Mouse (Mus musculus) lung, embryonic 16.5 days (tissue): ENCODE measurements around the gene CN725425. TPM values are rescaled to one million over a fixed set of nuclear protein-coding genes. Genes with fewer than 3 reads are reported as not detected.

Source experiments
- ATAC-seq: fragments of 200-750 bp; cut with Nextera tagmentation; 2 replicates; pipeline ENCODE4 v1.8.0; 2017; ENCODE audit warnings: low read depth, mild to moderate bottlenecking, moderate library complexity
- H3K27ac ChIP-seq: fragments of 300-500 bp; sonication (generic); 2 replicates; pipeline ENCODE4 v1.5.1; 2014; ENCODE audit warnings: mild to moderate bottlenecking, control low read depth, low read length
- H3K27me3 ChIP-seq: fragments of 300-500 bp; sonication (generic); 2 replicates; pipeline ENCODE4 v1.6.1; 2014; ENCODE audit warnings: low read depth, low read length, mixed read lengths; ENCODE audit not compliant: control insufficient read depth, insufficient read depth
- H3K36me3 ChIP-seq: fragments of 300-500 bp; sonication (generic); 2 replicates; pipeline ENCODE4 v1.6.1; 2014; ENCODE audit warnings: low read length; ENCODE audit not compliant: control insufficient read depth, insufficient read depth
- H3K4me1 ChIP-seq: fragments of 300-500 bp; sonication (generic); replicated peaks from 2 replicates; pipeline ENCODE4 v1.6.1; 2014; ENCODE audit warnings: low read length, mixed read lengths; ENCODE audit not compliant: control insufficient read depth, insufficient read depth
- H3K4me2 ChIP-seq: fragments of 300-500 bp; sonication (generic); 2 replicates; pipeline ENCODE4 v1.6.1; 2014; ENCODE audit warnings: low read depth, low read length, control low read depth
- H3K4me3 ChIP-seq: fragments of 300-500 bp; sonication (generic); 2 replicates; pipeline ENCODE4 v1.5.1; 2014; ENCODE audit warnings: mild to moderate bottlenecking, low read length, control low read depth
- H3K9ac ChIP-seq: fragments of 300-500 bp; sonication (generic); 2 replicates; pipeline ENCODE4 v1.6.1; 2014; ENCODE audit warnings: low read length, control low read depth
- H3K9me3 ChIP-seq: fragments of 300-500 bp; sonication (generic); 2 replicates; pipeline ENCODE4 v1.6.1; 2016; ENCODE audit warnings: low read length; ENCODE audit not compliant: control insufficient read depth
- WGBS: fragments of 180-500 bp; shearing (Covaris S2); extraction: QIAGEN DNeasy Blood & Tissue Kit; methylation state at CpG from one replicate; pipeline ENCODE4 v1.1.7; 2014; 5-methylcytosine and 5-hydroxymethylcytosine counted together
- polyA plus RNA-seq: library from polyadenylated mRNA; unstranded; fragments of >200 nt; fragmentation: Nextera tagmentation; extraction: Ambion mirVana; gene quantifications from 2 replicates; pipeline ENCODE4 v1.2.1, GENCODE M21; 2015

CN725425 gene
- polyA plus RNA-seq, 1 experiment from 2014 or later = not detected

DNA sequence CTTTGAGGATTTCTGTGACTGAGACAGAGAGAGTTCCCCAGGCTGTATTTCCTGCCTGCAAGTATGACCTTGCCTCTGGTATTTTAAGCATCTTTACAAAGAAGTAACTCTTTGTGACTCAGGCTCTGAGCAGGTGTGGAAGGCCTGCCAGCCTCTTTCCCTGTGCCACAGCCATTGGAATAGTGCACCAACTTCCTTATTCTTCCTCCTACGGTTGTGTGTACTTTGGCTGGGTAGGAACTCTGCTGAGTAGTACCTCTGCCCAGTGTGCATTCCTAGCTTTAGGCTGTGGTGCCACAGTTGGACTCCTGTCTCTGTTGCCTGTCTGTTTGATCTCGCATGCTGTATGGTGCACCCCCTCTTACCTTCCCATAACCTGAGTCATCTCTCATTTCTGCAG lies 56.0 kb downstream of the CN725425 start:
- peak; percentile 87 for ATAC-seq
- H3K27ac ChIP-seq = peak overlapping the region; percentile 34
- H3K9me3 ChIP-seq = no peaks in the 10 kb centered on the region
- no peak overlapping the region for H3K4me3 ChIP-seq
- no peak overlapping the region for H3K4me2 ChIP-seq
- H3K4me1 ChIP-seq = 0 out of 2 replicates have a peak, but pooled peaks cover 2% of the 10 kb centered on the region
- H3K27me3 ChIP-seq = no peaks in the 10 kb centered on the region
- H3K9ac ChIP-seq = no peak overlapping the region
- WGBS = 68% methylated on average over 2 of the region's 2 CpGs
- H3K36me3 ChIP-seq = no peaks in the 10 kb centered on the region

DNA sequence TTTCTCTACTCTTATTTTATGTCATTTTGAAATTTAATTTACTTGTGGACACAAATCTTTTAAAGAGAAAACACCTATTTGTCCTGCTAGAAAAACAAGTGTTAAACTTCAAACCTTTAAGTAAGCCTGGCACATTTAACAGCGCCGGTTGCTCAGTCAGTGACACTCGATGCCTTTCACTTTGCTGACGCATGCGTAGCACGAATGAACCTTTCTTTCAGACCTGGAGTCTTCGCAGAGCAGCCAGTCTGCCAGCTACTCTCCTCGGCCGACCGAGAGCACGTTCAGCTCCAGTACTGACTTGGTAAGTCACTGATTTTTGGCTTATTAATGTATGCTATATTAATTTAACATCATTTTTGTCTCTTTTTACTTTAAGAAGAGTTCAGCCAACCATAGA lies 57.8 kb downstream of the CN725425 start:
- H3K4me3 ChIP-seq = no peak overlapping the region
- ATAC-seq = no peak
- WGBS = 51% methylated on average over 11 of the region's 11 CpGs

DNA sequence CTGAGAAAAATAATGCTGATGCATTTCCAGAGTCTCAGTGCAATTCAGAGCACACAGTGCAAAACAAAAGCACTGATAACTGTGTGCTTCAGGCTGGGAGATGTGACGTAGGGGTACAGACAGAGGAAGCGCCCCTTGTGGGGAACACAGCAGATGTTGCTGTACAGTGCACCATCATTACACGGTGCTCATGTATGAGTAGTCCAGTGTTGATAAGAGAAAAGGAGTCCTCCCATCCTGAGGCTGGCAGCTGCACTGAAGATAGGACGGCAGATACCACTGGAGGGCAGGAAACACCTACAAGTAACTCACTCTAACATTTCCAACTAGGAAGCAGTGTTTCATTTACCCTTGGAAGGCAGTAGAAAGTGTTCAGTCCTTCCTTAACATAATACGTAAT lies 61.3 kb downstream of the CN725425 start:
- no peaks in the 10 kb centered on the region for H3K27me3 ChIP-seq
- H3K4me3 ChIP-seq = no peak overlapping the region
- no peak overlapping the region for H3K4me2 ChIP-seq
- ATAC-seq = no peak
- no peak overlapping the region for H3K9ac ChIP-seq
- 55% methylated on average over 5 of the region's 5 CpGs for WGBS
- H3K4me1 ChIP-seq = no peaks in the 10 kb centered on the region
- H3K9me3 ChIP-seq = no peaks in the 10 kb centered on the region
- no peak overlapping the region for H3K27ac ChIP-seq
- no peaks in the 10 kb centered on the region for H3K36me3 ChIP-seq

More for the DNA sequence above, 57.8 kb downstream of the CN725425 start:
- Histone ChIP-seq H3K9ac (no peak overlapping the region), H3K27me3 (no peaks in the 10 kb centered on the region), H3K4me2 (no peak overlapping the region), H3K27ac (no peak overlapping the region), H3K9me3 (no peaks in the 10 kb centered on the region), H3K36me3 (no peaks in the 10 kb centered on the region), H3K4me1 (0 out of 2 replicates have a peak, but pooled peaks cover 2% of the 10 kb centered on the region)

DNA sequence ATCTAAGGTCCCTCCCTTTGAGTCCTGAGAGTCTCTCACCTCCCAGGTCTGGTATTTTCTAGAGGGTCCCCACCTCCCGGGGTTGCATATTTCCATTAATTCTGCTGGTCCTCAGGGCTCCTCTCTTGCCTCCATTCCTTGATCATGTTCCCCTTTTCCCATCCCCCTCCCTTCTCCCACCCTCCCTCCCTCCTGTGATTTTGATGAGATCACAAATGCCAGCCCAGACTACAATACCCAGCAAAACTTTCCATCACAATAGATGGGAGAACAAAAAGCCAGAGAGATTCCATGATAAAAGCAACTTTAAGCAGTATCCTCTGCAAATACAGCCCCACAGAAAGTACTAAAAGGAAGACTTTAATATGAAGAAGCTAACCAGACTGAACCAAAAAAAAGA lies 64.6 kb downstream of the CN725425 start:
- H3K9ac ChIP-seq = no peak overlapping the region
- H3K36me3 ChIP-seq = no peaks in the 10 kb centered on the region
- WGBS = 76% methylated on average over 1 of the region's 1 CpGs
- H3K9me3 ChIP-seq = no peaks in the 10 kb centered on the region
- H3K27ac ChIP-seq = no peak overlapping the region
- ATAC-seq = no peak
- no peaks in the 10 kb centered on the region for H3K27me3 ChIP-seq
- no peaks in the 10 kb centered on the region for H3K4me1 ChIP-seq
- H3K4me2 ChIP-seq = no peak overlapping the region
- no peak overlapping the region for H3K4me3 ChIP-seq

DNA sequence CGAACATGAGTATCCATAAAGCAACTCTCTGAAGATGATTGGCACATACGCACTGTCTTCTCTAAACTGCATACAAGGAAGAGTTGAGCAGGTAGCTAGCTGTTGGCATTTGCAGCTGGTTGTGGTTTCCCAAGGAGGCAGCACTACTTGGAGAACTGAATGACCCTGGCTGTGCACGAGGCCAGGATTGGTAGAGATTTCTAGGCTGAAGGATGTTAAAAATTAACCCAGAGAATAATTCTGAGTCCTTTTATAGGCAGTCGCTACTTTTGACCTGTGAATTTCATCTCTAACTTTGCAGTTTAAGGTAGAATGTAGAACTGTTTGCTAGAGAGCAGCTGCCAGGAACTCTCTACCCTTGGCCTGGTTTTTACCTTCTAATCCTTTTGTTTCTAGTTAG lies 69.2 kb downstream of the CN725425 start:
- H3K4me3 ChIP-seq = no peak overlapping the region
- WGBS = 67% methylated on average over 4 of the region's 4 CpGs
- H3K36me3 ChIP-seq = no peaks in the 10 kb centered on the region
- H3K9ac ChIP-seq = no peak overlapping the region
- ATAC-seq = 0 out of 2 replicates have a peak, but pooled peaks have one; percentile 54
- no peak overlapping the region for H3K27ac ChIP-seq
- H3K27me3 ChIP-seq = no peaks in the 10 kb centered on the region
- H3K4me1 ChIP-seq = no peaks in the 10 kb centered on the region
- no peak overlapping the region for H3K4me2 ChIP-seq
- no peaks in the 10 kb centered on the region for H3K9me3 ChIP-seq

DNA sequence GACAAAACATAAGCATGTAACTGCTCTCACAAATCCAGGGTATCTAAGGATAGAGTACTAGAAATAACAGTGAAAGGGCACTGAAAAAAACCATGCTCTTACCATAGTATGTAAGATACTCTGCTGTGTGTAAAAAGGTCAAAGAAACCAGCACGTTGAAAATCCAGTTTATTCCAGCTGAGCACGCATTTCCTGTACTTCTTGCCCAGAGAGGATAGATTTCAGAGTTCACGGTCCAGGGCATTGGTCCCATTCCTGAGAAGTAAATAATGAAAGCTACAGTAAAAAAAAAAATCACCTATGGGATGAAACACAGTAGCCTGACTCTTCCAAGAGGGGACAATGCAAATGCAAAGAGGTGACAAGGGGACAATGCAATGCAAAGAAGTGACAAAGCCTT lies 76.7 kb downstream of the CN725425 start:
- Histone ChIP-seq H3K27ac (no peak overlapping the region), H3K4me1 (no peaks in the 10 kb centered on the region), H3K4me2 (no peak overlapping the region), H3K36me3 (no peaks in the 10 kb centered on the region), H3K4me3 (no peak overlapping the region), H3K9me3 (no peaks in the 10 kb centered on the region), H3K27me3 (no peaks in the 10 kb centered on the region), H3K9ac (no peak overlapping the region)
- 37% methylated on average over 3 of the region's 3 CpGs for whole genome bisulfite sequencing
- ATAC-seq = no peak

DNA sequence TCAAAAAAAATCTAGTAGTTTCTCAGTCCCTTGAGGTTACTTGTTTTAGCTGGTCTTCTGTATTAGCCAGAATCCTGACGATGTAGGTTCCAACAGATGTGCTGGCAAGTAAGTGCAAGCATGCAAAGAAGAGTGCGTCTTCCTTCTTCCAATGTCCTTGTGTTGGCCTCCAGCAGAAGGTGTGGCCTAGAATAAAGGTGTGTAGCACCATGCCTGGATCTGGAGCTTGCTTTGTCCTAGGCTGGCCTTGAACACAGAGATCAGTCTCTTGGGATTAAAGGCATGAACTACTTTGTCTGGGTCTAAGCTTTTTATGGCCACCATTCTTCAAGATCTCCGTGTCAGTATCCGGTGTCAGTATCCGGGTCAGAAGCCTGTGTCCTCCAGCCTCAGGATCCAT lies 80.3 kb downstream of the CN725425 start:
- 91% methylated on average over 5 of the region's 5 CpGs for WGBS
- no peaks in the 10 kb centered on the region for H3K36me3 ChIP-seq
- H3K4me2 ChIP-seq = no peak overlapping the region
- H3K9ac ChIP-seq = no peak overlapping the region
- H3K27me3 ChIP-seq = no peaks in the 10 kb centered on the region
- ATAC-seq = no peak
- no peaks in the 10 kb centered on the region for H3K4me1 ChIP-seq
- no peak overlapping the region for H3K27ac ChIP-seq
- no peaks in the 10 kb centered on the region for H3K9me3 ChIP-seq
- no peak overlapping the region for H3K4me3 ChIP-seq

DNA sequence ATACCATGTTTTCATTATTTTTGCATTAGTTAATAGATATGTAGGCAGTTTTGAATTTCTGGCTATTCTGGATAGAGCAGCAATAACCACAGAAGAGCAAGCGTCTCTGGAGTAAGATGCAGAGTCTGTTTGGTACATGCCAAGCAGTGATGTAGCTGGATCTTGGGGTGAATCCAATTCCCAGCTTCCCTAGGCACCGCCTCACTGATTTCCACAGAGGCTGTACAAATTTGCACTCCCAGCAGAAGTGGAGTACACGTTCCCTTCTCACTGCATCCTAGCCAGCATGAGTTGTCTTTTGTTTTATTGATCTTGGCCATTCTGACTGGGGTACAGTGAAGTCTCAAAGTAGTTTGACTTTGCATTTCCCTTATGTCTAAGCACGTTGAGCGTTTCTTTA lies 82.2 kb downstream of the CN725425 start:
- ATAC-seq = no peak
- peaks cover under 1% of the 10 kb centered on the region; the same call in 1 of the 2 replicates for H3K9me3 ChIP-seq
- H3K4me2 ChIP-seq = no peak overlapping the region
- WGBS = 84% methylated on average over 5 of the region's 5 CpGs
- no peaks in the 10 kb centered on the region for H3K4me1 ChIP-seq
- no peaks in the 10 kb centered on the region for H3K27me3 ChIP-seq
- no peak overlapping the region for H3K9ac ChIP-seq
- no peak overlapping the region for H3K4me3 ChIP-seq
- no peak overlapping the region for H3K27ac ChIP-seq
- no peaks in the 10 kb centered on the region for H3K36me3 ChIP-seq

DNA sequence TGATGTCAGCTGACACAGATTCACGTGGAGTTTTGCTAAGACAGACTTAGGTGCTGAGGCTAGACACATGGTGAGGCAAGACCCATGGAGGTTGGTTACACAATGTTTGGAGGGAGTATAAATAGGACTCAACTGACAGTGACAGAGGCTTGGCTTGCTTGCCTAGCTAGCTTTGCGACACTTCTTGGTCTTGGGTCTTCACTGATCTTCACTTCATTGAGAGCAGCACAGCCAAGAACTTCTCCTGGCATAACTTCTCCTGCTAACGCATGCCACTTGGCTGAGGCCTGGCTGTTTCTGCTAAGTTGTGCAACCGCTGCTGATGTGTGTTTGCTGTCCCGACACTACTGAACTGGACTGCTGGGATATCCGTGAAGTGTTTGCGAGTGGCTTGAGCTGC lies 83.5 kb downstream of the CN725425 start:
- no peak overlapping the region for H3K4me2 ChIP-seq
- no peak overlapping the region for H3K9ac ChIP-seq
- peaks cover 2% of the 10 kb centered on the region; the same call in 1 of the 2 replicates for H3K9me3 ChIP-seq
- no peak overlapping the region for H3K4me3 ChIP-seq
- H3K27ac ChIP-seq = peak overlapping the region; percentile 82
- no peaks in the 10 kb centered on the region for H3K36me3 ChIP-seq
- H3K4me1 ChIP-seq = no peaks in the 10 kb centered on the region
- peak; percentile 96 for ATAC-seq
- WGBS = 37% methylated on average over 7 of the region's 7 CpGs
- no peaks in the 10 kb centered on the region for H3K27me3 ChIP-seq

DNA sequence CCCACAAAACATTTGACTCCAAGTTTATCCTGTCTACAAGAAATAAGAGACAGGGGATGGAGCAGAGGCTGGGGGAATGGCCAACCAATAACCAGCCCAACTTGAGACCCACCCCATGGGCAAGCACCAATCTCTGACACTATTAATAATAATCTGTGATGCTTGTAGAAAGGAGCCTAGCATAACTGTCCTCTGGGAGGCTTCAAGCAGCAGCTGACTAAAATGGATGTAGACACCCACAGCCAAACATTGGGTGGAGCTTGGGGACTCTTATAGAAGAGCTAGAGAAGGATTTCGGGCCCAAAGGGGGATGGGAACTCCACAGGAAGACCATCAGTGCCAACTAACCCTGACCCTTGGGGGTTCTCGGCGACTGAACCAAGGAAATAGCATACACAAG lies 84.1 kb downstream of the CN725425 start:
- H3K36me3 ChIP-seq = no peaks in the 10 kb centered on the region

More for the DNA sequence above, 84.1 kb downstream of the CN725425 start:
- Histone ChIP-seq H3K27ac (peak overlapping the region; percentile 82), H3K27me3 (no peaks in the 10 kb centered on the region), H3K4me2 (no peak overlapping the region), H3K9ac (no peak overlapping the region), H3K9me3 (peaks cover 2% of the 10 kb centered on the region; the same call in 1 of the 2 replicates), H3K4me3 (no peak overlapping the region), H3K4me1 (no peaks in the 10 kb centered on the region)
- peak; percentile 66 for ATAC-seq
- 59% methylated on average over 3 of the region's 3 CpGs for WGBS
